Mouse (Mus musculus) C2C12 (cell line): ENCODE data around the gene Ednra.

Experiments used
- CEBPB ChIP-seq: IDR thresholded peaks from one replicate; pipeline ENCODE4 v1.6.1; 2011; ENCODE audit warnings: low read depth, mild to moderate bottlenecking, control low read depth, moderate library complexity
- CTCF ChIP-seq: IDR thresholded peaks from one replicate; pipeline ENCODE4 v1.5.1; 2011; ENCODE audit not compliant: control insufficient read depth, insufficient read depth, insufficient read length
- FOSL1 ChIP-seq: IDR thresholded peaks from one replicate; pipeline ENCODE4 v1.8.0; 2011; ENCODE audit warnings: mild to moderate bottlenecking, low read length; ENCODE audit not compliant: poor library complexity, insufficient read depth, severe bottlenecking
- MAX ChIP-seq: IDR thresholded peaks from one replicate; pipeline ENCODE4 v1.6.1; 2011; ENCODE audit warnings: mild to moderate bottlenecking, control low read depth
- USF1 ChIP-seq: IDR thresholded peaks from one replicate; pipeline ENCODE4 v1.6.1; 2011; ENCODE audit warnings: low read depth, mild to moderate bottlenecking, control low read depth, moderate library complexity

GRCm38 (mm10) chr8:77695070-77695469 is 29.2 kb downstream of the Ednra start:
- TF ChIP-seq FOSL1, result no peak
- TF ChIP-seq CTCF, result no peak
- TF ChIP-seq MAX, result no peak
- no peak for TF ChIP-seq USF1
- no peak for TF ChIP-seq CEBPB
